Mouse (Mus musculus) neural tube, embryonic 10.5 days (tissue): ENCODE results near the gene Olfr646.

Source experiments
- DNase-seq: peaks from one replicate; pipeline ENCODE4 v3.0.0-alpha.2; 2017; ENCODE audit warnings: low spot score; ENCODE audit errors: extremely low spot score

Olfr646 gene

DNA sequence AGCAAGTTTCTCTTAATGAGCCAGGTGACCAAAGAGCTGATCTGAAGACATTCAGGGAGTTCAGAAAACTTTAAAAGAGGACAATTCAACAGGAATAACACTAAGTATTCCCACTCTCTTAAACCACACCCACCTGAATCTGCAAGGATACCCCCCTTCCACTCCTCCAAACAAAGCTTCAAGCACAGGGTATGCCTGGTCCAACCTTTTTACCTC, at the start of gene Olfr646:
Gene Olfr646, plus strand, starts transcription at position 117 of the 216 bp plus-strand sequence.
- DNase-seq, result no peak

DNA sequence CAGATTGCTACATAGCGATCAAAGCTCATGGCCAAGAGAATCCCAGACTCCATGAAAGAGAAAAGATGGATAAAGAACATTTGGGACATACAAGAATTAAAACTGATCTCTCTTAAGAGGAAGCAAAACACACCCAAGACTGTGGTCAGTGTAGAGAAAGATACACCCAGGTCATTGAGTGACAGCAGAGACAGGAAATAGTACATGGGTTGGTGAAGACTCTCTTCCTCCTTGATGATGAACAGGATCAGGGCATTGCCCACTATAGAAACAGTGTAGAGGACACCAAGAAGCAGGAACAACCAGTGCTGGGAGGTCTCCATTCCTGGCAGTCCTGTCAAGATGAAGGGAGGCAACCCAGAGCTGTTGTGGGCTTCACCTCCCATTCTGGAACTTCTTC, 45.5 kb upstream of the Olfr646 start:
- DNase-seq, result no peak

DNA sequence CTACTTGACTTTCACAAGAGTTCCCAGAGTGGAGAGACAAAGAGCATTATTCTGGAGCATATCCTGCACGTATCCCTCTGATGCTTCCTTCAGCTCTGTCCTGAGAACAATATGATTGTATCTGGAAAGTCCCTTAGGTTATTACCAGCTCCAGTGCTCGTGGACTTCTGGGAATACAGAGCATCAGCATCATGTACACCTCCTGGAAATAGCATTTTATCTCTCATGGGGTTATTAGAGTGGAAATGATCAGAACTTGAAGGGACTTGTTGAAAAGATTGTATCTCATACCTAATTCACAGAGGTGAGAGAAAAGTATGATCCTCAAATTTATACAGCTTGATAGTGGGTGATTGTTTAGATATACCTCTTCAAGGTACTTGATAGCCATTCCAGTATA, 43.3 kb upstream of the Olfr646 start, which contains the start of gene 4930516K23Rik:
Gene 4930516K23Rik, minus strand, starts transcription at position 101 of the 400 bp plus-strand sequence.
- DNase-seq, result no peak

DNA sequence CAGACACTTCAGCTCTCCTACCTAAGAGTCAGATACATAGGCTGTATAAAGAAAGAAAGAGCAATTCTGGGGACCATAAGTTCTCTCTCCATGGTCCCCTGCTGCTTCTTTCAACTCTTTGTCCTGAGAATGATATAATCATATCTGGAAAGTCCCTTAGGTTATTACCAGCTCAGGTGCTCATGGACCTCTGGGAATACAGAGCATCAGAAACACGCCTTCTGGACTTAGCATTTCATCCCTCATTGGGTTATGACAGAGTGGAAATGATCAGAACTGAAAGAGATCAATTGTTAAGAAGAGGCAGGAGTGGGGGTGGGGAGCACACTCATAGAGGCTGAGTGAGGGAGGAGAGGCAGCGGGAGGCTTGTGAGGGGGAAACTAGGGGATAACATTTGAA, 32.9 kb upstream of the Olfr646 start, which contains the start of gene Olfr644:
Gene Olfr644, minus strand, starts transcription at position 101 of the 400 bp plus-strand sequence.
- no peak for DNase-seq

DNA sequence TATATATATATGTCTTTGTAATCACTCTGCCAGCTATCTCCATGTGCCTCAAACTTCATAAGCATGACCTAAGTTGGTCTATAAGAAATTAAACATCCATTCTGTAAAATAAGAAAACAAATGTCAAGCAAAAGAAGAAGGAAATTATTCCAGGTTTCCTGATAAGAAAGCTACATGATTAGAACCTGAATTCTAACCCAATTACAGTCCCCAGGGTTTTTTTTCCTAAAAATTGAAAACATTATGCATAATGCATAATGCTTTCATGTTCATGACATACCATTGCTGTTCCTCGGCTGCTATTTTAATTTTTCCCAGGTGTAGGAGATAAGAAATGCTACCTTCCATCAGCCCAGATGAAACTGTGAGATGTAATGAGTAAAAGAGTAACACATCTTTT, 19.3 kb upstream of the Olfr646 start, which contains the start of gene Olfr645:
Gene Olfr645, minus strand, starts transcription at position 101 of the 400 bp plus-strand sequence.
- no peak for DNase-seq

DNA sequence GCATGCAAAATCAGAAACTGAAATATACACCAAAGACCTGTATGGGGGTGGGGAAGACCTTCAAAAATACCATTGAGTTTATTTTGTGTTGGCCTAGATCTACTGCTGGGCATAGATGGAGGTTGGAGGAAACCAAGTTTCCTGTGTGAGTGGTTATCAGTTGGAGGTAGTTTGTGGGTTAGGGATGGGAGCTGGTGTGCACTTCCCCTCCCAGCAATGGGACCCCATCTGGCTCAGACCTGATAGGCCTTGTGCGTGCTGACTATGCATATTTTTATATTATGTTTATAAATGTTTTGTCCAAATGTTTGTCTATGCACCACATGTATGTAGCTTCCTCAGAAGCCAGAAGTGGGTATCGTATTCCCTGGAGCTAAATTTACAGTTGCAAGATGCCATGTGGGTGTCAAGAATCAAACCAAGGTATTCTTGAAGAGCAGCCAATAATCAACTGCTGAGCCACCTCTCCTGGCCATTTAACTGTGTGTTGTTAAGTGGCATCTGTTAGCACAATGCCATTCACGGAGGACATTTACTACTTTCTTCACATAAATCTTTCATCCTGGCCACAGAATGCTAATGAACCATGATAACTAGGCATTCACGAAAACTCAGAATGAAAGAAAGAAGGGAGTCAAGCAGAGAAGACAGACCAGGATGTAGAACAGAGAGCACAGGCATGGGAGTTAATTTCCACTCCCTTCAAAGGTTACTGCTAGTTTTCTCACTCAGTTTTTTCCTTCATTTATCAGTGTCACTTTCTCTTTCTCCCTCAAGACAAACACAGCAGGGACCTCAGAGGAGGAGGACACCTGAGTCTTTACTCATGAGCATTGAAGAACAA, 538 bp upstream of the Olfr646 start:
- DNase-seq, result no peak

DNA sequence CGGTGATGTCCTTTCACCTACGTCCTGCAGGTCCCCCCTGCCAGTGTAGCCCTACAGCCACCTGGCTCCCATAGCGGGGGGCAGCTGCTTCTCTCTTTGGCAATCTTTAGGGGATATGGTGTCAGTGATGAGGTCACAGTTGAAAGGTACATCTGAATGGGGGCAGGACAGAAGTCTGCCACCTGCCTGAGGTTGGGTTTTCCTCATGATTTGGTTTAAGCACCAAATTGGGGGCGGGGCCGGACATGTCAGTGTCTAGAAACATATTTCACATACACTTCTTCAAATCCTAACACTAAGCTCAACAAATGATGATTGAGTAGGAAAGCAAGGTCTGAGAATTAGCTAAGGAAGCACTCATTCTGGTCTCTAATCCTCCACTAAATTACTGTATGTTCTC, 25.1 kb downstream of the Olfr646 start, which contains the start of gene Ubqln5:
Gene Ubqln5, minus strand, starts transcription at position 101 of the 400 bp plus-strand sequence.
- no peak for DNase-seq

DNA sequence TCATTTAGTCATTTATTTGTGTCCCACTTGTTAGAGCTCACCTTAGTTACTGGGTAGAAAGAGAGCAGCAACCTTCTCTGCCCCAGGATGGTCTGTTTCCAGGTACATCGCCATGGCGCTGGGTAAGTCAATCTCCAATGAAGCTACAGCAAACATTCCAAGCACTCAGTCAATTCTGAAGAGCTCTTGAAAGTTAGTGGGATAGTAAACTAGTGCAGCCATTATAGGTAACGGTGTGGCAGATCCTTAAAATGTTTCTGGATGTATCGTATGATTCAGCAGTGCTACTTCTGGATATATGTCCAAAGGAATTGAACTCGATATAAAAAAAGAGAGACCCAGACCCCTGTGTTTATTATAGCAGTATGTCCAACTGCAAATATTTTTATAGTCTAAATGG, 32.6 kb downstream of the Olfr646 start, which contains the start of gene Olfr643:
Gene Olfr643, minus strand, starts transcription at position 101 of the 400 bp plus-strand sequence.
- DNase-seq, result no peak

DNA sequence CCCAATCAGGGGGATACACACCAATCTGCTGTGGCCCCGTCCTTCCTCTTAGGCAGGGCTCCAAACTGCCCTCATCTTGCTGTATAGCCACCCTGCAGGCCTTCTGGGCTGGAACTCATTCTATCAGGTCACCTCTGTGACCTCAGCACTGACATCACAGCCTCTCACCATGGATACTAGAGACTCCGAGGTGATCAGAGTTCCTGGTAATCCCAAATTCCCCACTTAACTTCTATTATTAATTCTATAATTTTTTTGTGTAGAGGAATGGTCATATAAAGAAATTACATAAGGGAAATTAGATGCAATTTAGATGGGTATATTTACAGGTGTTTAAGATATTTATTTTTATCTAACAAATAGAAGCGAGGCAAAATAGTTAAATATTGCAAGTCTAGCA, 38.5 kb downstream of the Olfr646 start, which contains the start of gene Ubqln3:
Gene Ubqln3, minus strand, starts transcription at position 101 of the 400 bp plus-strand sequence.
- no peak for DNase-seq

DNA sequence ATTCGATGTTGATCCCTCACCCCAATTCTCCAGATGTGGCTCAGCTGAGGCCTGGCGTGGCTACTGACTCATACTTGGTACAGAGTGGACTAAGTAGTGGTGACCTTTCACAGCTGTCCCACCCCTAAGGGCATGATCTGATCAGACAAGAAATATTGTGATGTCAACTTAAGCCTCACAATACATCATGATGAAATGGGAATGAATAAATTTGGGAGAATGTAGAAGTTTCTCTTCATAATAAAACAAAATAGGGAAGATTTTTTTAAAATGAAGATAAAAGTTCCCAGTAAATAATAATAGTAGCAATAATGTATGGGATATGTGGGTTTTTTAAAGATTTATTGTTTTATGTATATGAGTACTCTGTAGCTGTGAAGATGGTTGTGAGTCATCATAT, 45.8 kb downstream of the Olfr646 start, which contains the start of gene Ubqlnl:
Gene Ubqlnl, minus strand, starts transcription at position 101 of the 400 bp plus-strand sequence.
- no peak for DNase-seq
